Mouse (Mus musculus) C2C12 (cell line): ENCODE data around the gene Gm20441. TPM values are rescaled to one million over a fixed set of nuclear protein-coding genes. Genes with fewer than 3 reads are reported as not detected.

Source experiments
- H3K27me3 ChIP-seq: one replicate; pipeline ENCODE4 v1.6.1; 2011; ENCODE audit not compliant: control insufficient read depth, insufficient read depth, insufficient read length
- H3K36me3 ChIP-seq: one replicate; pipeline ENCODE4 v1.6.1; 2011; ENCODE audit not compliant: control insufficient read depth, insufficient read depth
- H3K4me3 ChIP-seq: one replicate; pipeline ENCODE4 v1.5.1; 2011; ENCODE audit warnings: mild to moderate bottlenecking, control low read depth; ENCODE audit not compliant: poor library complexity, insufficient read depth, severe bottlenecking
- H3K79me2 ChIP-seq: one replicate; pipeline ENCODE4 v1.6.1; 2011; ENCODE audit not compliant: control insufficient read depth, insufficient read depth
- H3K79me3 ChIP-seq: one replicate; pipeline ENCODE4 v1.6.1; 2011; ENCODE audit warnings: low read depth, control low read depth
- H3ac ChIP-seq: one replicate; pipeline ENCODE3; 2011; ENCODE audit warnings: low read depth; ENCODE audit not compliant: control insufficient read depth, insufficient read length
- CEBPB ChIP-seq: IDR thresholded peaks from one replicate; pipeline ENCODE4 v1.6.1; 2011; ENCODE audit warnings: low read depth, mild to moderate bottlenecking, control low read depth, moderate library complexity
- CTCF ChIP-seq: IDR thresholded peaks from one replicate; pipeline ENCODE4 v1.5.1; 2011; ENCODE audit not compliant: control insufficient read depth, insufficient read depth, insufficient read length
- FOSL1 ChIP-seq: IDR thresholded peaks from one replicate; pipeline ENCODE4 v1.8.0; 2011; ENCODE audit warnings: mild to moderate bottlenecking, low read length; ENCODE audit not compliant: poor library complexity, insufficient read depth, severe bottlenecking
- MAX ChIP-seq: IDR thresholded peaks from one replicate; pipeline ENCODE4 v1.6.1; 2011; ENCODE audit warnings: mild to moderate bottlenecking, control low read depth
- MYOD1 ChIP-seq: IDR thresholded peaks from one replicate; pipeline ENCODE4 v1.6.1; 2011; ENCODE audit warnings: low read depth; ENCODE audit not compliant: control insufficient read depth, insufficient read length
- MYOG ChIP-seq: IDR thresholded peaks from one replicate; pipeline ENCODE4 v1.6.1; 2011; ENCODE audit not compliant: control insufficient read depth, insufficient read length; ENCODE audit errors: extremely low read depth
- USF1 ChIP-seq: IDR thresholded peaks from one replicate; pipeline ENCODE4 v1.6.1; 2011; ENCODE audit warnings: low read depth, mild to moderate bottlenecking, control low read depth, moderate library complexity
- polyA plus RNA-seq: library from polyadenylated mRNA; unstranded; fragments of >200 nt; fragmentation: generic; extraction: Trizol; gene quantifications from one replicate; pipeline ENCODE4 v1.2.1, GENCODE M21; 2012; ENCODE audit warnings: missing spikeins

The Gm20441 gene
- polyA plus RNA-seq, 1 experiment, result not detected

GRCm38 (mm10) chr10:75763682-75764518, 16.9 kb downstream of the Gm20441 start, which contains the start of gene Cabin1:
Cabin1 (minus strand) TSS chr10:75764341.
- TF ChIP-seq MAX (peak; percentile 6), MYOD1 (no peak), CTCF (no peak), MYOG (no peak), FOSL1 (no peak), CEBPB (no peak)
- H3K79me2 ChIP-seq, result peaks cover 53% of the 10 kb centered on the region
- H3K27me3 ChIP-seq, result no peaks in the 10 kb centered on the region
- peaks cover 48% of the 10 kb centered on the region for H3K79me3 ChIP-seq
- H3K4me3 ChIP-seq, result peak within 1 kb of the TSS; percentile 93
- H3ac ChIP-seq, result peak within 1 kb of the TSS; percentile 93
- peaks cover 19% of the 10 kb centered on the region for H3K36me3 ChIP-seq

GRCm38 (mm10) chr10:75762413-75762812, 18.3 kb downstream of the Gm20441 start:
- peaks cover 60% of the 10 kb centered on the region for H3K79me2 ChIP-seq
- H3K79me3 ChIP-seq, result peaks cover 54% of the 10 kb centered on the region
- TF ChIP-seq USF1 (no peak), FOSL1 (no peak), CTCF (no peak), CEBPB (no peak), MAX (no peak), MYOD1 (no peak), MYOG (no peak)
- H3K27me3 ChIP-seq, result no peaks in the 10 kb centered on the region
- H3K4me3 ChIP-seq, result no peak overlapping the region
- H3ac ChIP-seq, result no peak overlapping the region
- peaks cover 27% of the 10 kb centered on the region for H3K36me3 ChIP-seq

GRCm38 (mm10) chr10:75760311-75760710, 20.4 kb downstream of the Gm20441 start:
- Histone ChIP-seq H3ac (no peak overlapping the region), H3K79me2 (peaks cover 70% of the 10 kb centered on the region), H3K4me3 (no peak overlapping the region), H3K79me3 (peaks cover 54% of the 10 kb centered on the region), H3K36me3 (peaks cover 39% of the 10 kb centered on the region), H3K27me3 (no peaks in the 10 kb centered on the region)
- TF ChIP-seq CTCF (no peak), MYOG (no peak), CEBPB (no peak), MAX (no peak), MYOD1 (no peak), FOSL1 (no peak), USF1 (no peak)

- TF ChIP-seq USF1, result no peak
- TF ChIP-seq MYOD1, result no peak
- no peak for TF ChIP-seq MYOG
- TF ChIP-seq MAX, result no peak
- no peak for TF ChIP-seq CTCF
- no peak for TF ChIP-seq CEBPB
- no peak for TF ChIP-seq FOSL1
- Histone ChIP-seq H3ac (no peak overlapping the region), H3K36me3 (peaks cover 67% of the 10 kb centered on the region), H3K4me3 (no peak overlapping the region), H3K79me3 (peaks cover 33% of the 10 kb centered on the region), H3K27me3 (no peaks in the 10 kb centered on the region), H3K79me2 (peaks cover 45% of the 10 kb centered on the region)
Observed at GRCm38 (mm10) chr10:75756719-75757118, 24.0 kb downstream of the Gm20441 start.

- Histone ChIP-seq H3K79me2 (no peaks in the 10 kb centered on the region), H3K79me3 (no peaks in the 10 kb centered on the region), H3ac (no peak overlapping the region), H3K27me3 (no peaks in the 10 kb centered on the region), H3K36me3 (peaks cover 77% of the 10 kb centered on the region), H3K4me3 (no peak overlapping the region)
- TF ChIP-seq CTCF (peak; percentile 74), MAX (no peak), MYOD1 (no peak)
Observed at GRCm38 (mm10) chr10:75744017-75744416, 36.7 kb downstream of the Gm20441 start.

- Histone ChIP-seq H3K27me3 (no peaks in the 10 kb centered on the region), H3K79me2 (no peaks in the 10 kb centered on the region), H3ac (no peak overlapping the region), H3K36me3 (peaks cover 76% of the 10 kb centered on the region), H3K79me3 (no peaks in the 10 kb centered on the region), H3K4me3 (no peak overlapping the region)
- TF ChIP-seq MAX (no peak), FOSL1 (no peak), MYOD1 (no peak), CTCF (no peak)
Observed at GRCm38 (mm10) chr10:75743369-75743768, 37.4 kb downstream of the Gm20441 start.
